Mouse (Mus musculus): ENCODE data around the gene Jazf1. TPM values are rescaled to one million over a fixed set of nuclear protein-coding genes. Genes with fewer than 3 reads are reported as not detected.

Gene Jazf1
- total RNA-seq, 2 experiments from 2014 or later = 87.2 to 91.2 TPM

DNA sequence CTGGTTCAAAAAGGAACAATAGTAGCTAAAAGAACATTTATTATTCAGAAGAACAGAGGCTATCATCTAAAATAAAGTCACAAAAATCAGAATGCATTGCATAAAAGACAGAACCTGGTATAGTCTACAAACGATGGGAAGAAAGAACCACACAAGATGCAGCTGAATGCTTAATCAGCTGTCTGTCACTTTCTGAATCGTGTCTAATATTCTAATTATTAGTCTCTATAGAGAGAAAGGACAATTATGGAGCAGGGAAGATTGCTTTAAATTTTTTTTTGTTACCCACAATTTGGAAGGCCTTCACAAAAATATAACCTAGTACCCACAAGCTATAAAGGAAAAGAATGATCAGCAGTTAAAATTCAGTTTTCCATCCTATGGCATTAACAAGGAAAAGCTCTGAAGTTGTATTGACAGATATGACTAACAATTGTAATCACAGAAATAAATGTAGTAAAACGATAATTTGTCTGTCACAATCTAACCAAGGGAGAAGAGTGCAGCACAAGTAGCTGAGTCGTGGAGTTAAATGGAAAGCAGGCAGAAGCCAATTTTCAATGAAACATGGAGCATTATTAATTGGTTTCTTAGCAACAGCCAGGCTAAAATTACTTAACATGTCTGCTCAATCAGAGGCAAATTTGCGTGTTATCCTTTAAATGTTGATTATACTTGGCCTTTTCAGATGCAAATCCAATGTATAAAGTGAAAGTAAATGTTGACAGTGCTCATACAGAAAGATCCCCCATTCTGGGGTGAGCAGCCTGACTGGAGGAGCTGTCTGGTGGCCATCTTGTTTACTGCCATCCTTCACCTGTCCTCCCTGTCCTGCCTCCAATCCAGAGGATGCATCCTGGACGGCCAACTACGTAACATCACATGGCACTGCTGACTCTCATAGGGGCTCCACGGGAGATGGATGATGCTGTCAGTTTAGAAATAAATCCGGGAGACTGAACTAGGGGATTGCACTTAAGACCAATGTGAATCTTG lies 53.7 kb downstream of the Jazf1 start:
- intact Hi-C loops (cut with DNase I) = no loop called here
- no peak for DNase-seq

DNA sequence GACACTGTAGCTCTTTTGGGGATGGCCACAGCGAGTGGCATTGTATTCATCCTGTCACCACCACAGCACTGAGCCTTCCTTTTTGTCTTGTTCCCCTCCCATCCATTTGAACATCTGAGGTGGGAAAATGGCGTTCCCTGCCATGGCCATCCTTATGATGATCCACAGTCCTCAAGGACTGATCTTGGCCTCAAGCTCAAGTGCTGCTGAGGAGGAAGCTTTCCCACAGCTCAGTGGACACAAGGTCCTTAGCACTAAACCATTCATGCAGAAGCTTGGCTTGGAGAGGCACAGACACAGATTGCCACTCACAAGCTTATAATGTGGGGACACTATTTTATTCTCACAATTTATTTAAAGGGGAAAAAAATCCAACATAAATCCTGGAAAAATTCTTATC lies 58.1 kb downstream of the Jazf1 start:
- peak; percentile 9 for DNase-seq
- intact Hi-C loops (cut with DNase I) = no loop called here

DNA sequence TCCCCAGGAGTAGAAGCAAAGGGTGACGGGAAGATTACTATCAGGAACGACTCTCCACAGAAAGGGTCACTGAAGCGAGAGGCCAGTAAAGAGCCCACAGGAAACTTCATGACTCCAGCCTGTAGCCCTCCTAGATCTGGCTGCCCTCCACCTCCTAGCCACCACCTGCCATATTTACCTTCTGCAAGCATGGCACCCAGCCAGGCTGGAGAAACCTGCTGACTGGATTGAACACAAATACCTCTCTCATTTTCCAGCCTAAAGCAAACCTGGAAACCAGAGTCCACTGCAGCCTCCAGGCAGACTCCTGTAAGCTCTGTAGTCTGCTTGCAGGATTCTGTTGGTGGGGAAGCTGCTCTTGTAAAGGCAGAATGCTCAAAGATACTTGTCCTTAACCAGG lies 62.4 kb downstream of the Jazf1 start:
- intact Hi-C loops (cut with DNase I) = no loop called here

DNA sequence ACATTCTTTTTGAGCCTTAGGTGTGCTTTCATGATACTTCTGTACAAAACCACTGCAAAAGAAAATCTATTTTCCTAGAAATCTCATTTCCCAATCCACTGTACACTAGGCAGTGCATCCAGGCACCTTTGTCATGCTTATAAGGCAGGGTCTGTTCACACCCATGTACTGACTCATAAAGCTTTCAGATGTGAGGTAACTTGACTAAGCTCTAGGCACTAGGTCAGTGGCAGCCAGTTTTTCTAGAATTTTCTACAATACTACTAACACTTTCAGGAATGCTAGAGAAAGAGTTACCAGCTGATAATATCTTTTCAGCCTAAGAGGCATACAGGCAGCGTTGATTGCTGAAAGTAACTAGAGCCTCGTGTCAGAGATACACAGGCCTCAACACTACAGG lies 62.9 kb downstream of the Jazf1 start:
- intact Hi-C loops (cut with DNase I) = no loop called here

More for the DNA sequence above, 62.4 kb downstream of the Jazf1 start:
- peak; percentile 75 for DNase-seq

DNA sequence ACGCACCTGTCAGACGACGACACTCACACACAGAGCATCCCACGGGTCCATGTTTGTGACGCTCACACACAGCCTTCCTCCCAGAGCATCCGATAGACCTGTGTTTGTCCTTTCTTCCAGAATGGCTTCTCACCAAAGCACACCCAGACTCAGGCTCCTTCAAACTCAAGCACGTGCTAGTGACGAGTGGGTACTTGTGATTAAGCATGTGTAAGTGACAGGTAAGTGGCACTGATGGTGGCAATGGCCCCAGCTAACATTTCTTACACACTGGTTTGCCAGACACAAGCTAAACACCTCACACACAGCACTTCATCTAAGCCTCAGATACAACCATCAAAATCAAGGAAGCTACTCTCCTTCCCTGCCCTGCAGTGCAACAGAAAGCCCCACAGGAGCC lies 77.6 kb downstream of the Jazf1 start:
- no peak for DNase-seq
- intact Hi-C loops (cut with DNase I) = no loop called here

More for the DNA sequence above, 62.9 kb downstream of the Jazf1 start:
- no peak for DNase-seq

DNA sequence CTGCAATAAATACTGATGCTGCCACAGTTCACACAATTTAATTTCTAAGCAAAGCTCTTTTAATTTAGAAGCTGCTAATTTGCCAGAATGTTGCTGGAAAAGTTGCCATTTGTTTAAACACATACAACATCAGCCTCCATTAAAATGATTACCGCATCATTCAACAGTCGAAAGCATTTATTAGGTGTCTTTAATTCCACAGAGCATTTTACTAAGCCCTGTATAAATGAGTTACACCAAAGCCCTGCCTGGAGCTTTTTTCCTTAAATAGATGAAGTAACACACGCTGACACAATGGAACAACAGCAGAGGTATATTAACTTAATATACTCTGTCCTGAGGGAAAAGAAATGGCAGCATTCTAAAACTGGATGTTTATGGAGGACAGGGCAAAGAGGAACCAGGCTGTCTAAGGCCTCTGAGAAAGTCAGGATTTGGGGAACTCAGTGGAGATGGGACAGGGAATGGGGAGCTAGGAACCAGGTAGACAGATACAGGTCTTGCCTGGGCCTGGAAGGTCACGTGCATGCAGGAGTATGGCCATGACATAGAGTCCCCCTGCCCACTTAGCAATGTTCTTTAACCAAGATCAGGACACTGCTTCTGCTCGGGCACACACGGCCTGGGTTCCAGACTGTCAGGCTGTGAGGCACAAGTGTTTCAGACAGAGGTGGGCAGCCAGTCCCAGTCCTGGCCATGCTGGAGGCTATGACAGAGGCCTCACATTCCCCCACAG lies 80.4 kb downstream of the Jazf1 start:
- no peak for DNase-seq
- intact Hi-C loops (cut with DNase I) = no loop called here

DNA sequence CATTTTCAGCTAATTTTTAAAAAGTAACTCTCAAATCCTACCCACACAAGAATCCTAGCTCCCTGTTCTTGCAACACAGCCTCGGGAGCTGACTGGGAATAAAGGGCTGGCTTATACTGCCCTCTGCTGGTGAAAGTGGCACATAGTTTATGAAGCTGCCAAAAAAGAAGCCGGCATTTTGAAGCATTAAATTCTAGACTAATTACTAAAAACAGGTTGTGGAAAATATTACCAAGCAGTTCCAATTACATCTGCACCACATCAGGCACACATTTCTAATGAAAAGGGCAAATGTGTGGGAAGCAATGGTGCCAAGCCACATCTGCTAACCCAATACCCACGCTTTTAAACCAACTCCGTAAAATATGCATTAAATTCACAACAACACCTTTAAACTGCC lies 81.0 kb downstream of the Jazf1 start:
- intact Hi-C loops (cut with DNase I) = no loop called here
- DNase-seq = peak; percentile 31

DNA sequence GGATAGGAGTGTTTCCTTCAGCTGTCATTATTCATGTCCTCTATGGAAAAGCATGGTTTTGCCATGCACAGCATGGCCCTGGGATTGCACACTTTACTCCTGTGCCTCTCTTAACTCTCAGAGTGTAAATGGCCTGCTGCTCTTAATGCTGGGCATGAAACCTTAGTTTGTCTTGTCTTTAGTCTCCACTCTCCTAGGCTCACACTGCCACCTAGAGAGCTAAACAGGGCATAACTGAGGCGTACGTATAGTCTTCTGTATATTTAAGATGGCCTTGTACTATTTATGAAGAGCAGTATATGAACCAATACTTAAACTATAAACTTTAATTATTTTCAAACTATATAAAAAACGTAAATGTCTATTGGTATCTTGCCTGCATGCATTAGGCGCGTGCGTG lies 86.3 kb downstream of the Jazf1 start:
- no peak for DNase-seq
- intact Hi-C loops (cut with DNase I) = no loop called here

DNA sequence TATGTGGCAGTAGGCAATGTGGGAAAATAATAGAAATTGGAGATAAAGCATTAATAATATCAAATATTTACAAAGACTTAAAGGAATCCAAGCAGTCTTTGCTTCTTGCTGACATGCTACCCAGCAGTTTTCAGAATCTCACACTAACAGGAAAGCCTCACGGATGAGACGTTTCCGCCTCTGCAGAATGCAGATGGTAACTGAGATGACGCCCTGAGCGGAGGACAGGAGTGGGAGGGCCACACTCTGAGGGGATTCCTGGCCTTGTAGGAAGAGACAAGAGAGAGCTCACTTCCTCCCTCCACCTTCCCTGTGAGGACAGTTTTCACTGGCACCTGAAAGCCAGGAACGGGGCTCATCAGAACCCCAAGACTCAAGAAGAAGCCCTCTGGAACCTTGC lies 88.9 kb downstream of the Jazf1 start:
- no peak for DNase-seq
- intact Hi-C loops (cut with DNase I) = no loop called here

DNA sequence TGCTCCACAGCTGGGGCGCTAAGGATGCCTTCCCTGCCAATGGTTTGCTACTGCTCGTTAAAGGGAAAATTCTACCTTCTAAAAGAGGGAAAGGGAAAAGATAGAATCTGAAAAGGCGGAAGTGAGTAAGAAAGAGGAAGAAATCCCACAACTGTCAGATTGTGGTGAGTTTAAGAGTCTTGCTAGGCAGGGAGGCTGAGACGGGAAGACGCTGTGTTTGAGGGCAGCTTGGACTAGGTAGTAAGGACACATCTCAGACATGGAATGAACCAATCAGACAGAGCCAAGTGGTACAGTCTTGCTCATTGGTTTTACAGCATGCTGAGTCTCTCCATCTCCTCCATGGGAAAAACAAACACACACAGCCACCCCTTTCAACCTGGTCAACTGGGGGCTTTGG lies 95.1 kb downstream of the Jazf1 start:
- DNase-seq = no peak
- intact Hi-C loops (cut with DNase I) = no loop called here

DNA sequence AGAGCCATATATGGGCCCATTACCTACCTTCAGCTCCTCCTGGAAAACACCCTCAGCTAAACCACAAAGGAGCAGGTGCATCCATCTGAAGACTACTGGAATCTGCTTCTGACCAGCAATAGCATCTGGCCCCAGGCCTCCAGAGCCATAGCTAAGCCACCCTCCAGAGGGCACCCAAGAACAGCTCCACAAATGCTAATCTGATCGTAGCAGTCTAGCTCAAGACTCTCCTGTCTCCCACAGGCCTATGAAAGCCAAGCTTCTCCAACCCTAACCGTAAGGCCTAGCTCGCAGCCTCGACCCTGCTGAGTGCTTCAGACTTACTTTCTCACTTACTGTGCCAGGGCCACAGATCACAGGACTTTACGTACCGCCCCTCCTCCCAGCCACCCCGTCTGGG lies 96.3 kb downstream of the Jazf1 start:
- no peak for DNase-seq
- intact Hi-C loops (cut with DNase I) = no loop called here

DNA sequence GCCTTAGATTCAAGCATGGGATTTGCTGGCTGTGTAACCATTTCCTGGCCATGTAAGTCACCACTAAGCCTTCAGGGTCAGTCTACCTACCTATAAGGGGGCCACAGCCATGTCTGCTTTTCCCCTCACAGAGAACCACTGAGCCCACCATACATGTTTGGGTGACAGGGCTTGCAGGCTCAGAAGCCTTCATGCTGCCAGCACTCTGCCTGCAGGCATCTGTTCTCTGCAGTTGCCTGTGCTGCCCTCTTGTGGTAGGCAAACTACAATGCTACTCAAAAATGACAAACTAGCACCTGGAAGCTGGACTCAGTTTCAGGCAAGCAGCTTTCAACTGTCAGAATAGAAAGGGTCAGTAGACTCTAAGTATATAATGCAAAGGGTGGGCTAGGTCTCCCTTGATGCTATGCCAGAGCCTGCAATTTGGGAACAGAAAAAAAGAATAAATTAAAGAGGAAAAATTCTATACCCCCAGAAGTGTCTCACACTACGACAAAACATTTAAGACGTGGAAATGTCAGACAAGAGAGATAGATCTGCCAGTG lies 98.6 kb downstream of the Jazf1 start:
- intact Hi-C loops (cut with DNase I) = no loop called here

DNA sequence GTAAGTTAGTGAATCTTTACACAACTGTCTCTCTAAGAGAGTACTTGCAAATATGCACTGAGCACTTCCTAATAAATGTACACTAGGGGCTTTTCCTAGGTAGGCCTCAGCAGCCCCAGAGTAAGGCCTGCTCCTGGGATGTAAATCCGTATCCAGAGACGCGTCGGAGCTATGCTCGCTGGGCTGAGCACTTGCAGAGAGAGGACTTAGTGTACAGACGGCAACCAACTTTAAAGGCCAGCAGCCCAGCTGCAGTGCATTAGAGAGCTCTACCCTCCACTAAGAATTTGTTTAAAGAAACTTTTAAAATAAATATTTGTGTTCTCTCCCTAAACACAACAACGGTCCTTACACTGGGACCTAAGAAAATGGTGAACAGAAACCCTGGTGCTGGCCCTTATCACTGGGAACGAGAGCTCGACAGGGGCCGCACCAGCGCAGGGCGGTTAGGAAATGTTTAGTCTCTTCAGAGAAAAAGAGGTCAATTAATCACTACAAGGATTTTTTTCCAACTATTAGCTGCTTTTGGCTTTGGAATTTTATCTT lies 100.0 kb downstream of the Jazf1 start:
- no peak for DNase-seq
- intact Hi-C loops (cut with DNase I) = no loop called here

More for the DNA sequence above, 98.6 kb downstream of the Jazf1 start:
- DNase-seq = peak; percentile 78

DNA sequence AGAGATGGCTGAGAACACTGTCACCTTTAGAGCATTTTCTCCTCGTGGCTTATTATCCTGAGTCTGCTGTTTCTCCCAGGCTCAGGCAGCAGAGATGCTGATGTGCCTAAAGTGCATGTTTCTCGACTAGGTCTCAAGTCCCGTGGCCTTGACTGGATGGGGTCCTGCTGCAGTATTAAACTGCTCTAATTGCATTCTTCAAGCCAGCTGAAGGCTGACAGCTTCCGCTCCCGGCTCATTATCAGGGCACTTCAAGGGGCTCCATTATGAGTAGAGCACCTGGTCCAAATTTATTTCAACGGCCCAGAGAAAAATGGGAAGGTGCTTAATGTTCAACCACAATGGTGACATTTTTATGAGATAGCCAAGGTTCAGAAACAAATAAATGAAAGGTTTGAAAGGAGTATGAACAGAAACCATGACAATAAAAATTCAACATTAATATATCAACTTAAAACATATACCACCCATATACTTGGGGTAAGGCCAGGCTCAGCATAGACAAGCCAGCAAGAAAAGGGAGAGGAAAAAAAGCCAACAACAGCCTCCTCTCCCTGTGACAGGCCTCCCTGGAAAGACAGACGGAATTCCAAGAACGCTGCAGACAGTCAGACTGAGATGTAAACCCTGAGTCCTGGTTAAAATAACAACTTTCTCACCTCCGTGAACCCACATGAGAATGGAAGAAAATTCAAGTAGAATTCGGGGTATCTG lies 100.7 kb downstream of the Jazf1 start:
- intact Hi-C loops (cut with DNase I) = no loop called here
- no peak for DNase-seq

DNA sequence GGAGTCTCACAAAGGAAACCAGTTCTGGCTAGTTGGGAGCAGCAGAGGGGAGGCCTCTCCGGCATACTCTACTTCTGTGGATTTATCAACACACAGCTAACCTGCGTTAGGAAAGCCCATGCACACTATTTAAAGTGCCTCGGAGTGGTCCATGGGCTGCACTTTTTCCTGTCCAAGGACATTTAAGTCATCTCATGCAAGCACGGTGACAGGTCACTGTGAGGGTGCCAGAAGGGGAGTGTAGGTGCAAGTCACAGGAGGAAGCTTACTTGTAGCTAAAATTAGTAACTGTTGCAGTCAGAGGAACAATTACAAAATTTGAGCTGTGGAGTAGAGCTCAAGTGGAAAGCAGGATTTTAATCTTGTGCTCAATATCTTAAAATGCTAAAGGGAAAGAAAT lies 102.4 kb downstream of the Jazf1 start:
- no peak for DNase-seq
- intact Hi-C loops (cut with DNase I) = no loop called here

DNA sequence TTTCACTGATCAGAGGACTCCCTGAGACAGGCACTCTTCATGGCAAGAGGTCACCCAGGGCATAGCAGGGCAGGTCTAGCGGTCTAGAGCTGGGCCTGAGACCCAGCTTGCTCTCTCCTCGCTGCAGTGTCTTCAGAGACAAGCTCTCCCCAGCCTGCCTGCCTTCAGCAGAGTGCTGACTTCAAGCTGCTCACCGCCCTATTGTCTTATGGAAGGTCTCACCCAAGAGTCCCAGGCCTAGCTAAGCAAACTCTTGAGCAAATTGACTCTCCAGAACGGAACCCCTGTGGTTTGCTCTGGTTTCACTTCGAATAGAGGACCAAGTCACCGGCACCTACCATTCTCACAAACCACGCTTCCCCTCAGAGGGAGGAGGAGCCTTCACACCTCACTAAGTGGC lies 103.1 kb downstream of the Jazf1 start:
- no peak for DNase-seq
- intact Hi-C loops (cut with DNase I) = no loop called here

DNA sequence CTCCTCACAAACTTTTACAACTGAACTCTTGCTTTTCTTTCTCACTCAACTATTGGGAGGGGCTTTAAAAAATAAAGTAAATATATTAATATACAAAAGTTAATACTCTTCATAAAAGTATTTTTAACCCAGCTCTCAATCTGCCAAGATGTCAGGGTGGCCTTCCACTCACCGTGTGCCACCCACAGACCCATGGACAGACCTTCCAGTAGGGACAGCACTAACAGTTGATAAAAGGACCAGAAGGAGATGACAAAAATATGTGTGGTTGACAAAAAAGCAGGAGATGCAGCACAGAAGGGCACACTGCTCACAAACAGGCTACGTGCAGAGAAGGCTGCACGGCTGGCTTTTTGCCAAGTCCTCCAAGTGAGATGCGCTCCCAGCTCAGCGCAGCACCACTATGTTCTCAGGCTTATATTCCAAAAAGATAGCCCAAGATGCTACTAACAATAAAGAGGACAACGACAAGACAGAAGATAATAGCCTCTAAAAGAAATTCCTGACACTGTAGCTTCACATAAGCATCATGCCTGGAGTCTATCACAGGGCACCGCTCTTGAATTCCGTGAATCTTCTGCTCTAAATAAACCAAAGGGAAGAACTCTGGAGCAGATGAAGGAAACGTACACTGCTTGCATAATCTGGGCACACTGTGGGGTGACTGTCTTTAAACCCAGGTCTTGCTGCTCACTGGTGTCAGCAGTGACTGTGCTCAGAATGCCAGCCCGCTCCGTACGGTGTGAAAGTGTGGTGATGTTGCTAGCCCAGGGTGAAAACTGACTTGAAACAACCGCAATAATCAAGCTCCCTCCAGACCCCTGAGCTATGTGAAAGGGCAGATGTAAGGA lies 104.4 kb downstream of the Jazf1 start:
- peak; percentile 72 for DNase-seq
- intact Hi-C loops (cut with DNase I) = no loop called here

DNA sequence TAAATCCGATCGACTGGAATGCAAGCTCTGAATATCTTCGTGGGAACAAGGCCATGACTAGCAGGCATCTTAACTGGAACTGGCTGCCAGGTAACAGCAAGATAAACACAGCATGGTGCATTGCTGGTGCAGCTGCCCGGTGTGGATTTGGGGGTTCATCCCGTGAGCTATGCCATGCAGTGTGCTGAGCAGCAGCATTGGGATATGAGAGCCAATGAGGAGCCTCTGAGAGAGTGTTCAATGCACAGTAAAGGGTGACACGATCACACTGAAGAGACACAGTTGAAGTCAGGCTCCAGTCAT lies 105.0 kb downstream of the Jazf1 start:
- intact Hi-C loops (cut with DNase I) = no loop called here
- DNase-seq = no peak

DNA sequence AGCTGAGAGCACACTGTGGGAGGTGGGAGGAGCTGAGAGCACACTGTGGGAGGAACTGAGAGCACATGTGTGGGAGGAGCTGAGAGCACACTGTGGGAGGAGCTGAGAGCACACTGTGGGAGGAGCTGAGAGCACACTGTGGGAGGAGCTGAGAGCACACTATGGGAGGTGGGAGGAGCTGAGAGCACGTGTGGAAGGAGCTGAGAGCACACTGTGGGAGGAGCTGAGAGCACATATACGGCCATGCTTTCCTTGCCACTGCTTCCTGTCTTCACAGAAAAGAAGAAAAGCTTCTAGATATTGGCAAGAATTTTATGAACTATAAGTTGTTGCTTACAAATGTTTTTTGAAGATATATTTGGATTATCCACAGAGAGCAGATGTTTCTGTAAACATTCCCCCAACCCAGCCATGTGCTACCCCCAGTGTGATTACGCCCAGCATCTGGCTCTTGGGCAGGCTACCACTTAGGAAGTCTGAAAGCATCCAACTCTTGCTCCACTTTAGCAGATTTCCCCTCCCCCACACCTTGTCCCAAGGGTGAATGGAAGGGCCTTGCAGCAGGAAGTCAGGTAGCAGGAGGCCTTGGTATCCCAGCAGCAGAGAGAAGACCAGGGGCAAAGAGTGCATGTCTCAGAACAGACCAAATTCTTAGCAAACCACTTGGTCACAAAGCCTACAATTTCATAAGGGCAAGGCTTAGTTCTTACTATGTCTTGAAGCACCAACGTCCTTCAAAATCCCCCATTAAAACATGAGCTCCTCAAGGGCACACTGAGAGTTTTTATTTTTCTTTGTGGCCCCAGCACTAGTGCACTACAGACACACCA lies 105.6 kb downstream of the Jazf1 start:
- intact Hi-C loops (cut with DNase I) = no loop called here

More for the DNA sequence above, 105.6 kb downstream of the Jazf1 start:
- no peak for DNase-seq
